Mouse (Mus musculus) thymus, postnatal 0 days (tissue): Measurements from ENCODE around the gene Gm49392. TPM values are rescaled to one million over a fixed set of nuclear protein-coding genes. Genes with fewer than 3 reads are reported as not detected.
A peak's percentile ranks its signal among the peaks of the same experiment; 100 is the strongest.
"Not testable (repeated sequence)": the region's sequence is repeated elsewhere in the genome, so short reads cannot be mapped to it uniquely, and the experiment has no call there.

Experiments
- DNase-seq: peaks from one replicate; pipeline ENCODE4 v3.0.0-alpha.2; 2015; ENCODE audit warnings: low spot score
- polyA plus RNA-seq: library from polyadenylated mRNA; unstranded; fragments of >200 nt; fragmentation: Nextera tagmentation; extraction: Ambion mirVana; gene quantifications from 2 replicates; pipeline ENCODE4 v1.2.1, GENCODE M21; 2015

Gene Gm49392
- polyA plus RNA-seq, result 0.61 TPM in 1 of 2 replicates, not detected in the other

DNA sequence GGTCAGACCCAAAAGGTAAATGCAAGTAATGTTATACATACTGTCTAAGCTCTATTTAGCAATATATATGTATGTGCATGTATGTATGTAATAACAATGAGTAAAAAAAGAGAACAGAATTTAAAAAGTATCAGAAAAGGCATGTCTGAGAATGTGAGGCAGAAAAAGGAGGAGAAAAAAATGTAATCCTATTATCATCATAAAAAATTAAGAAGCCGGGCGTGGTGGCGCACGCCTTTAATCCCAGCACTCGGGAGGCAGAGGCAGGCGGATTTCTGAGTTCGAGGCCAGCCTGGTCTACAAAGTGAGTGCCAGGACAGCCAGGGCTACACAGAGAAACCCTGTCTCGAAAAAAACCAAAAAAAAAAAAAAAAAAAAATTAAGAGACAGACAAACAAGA is at the start of gene Gm49392:
Gene Gm49392 (minus strand): TSS at position 101 of the 400 bp plus-strand sequence.
- not testable (repeated sequence) for DNase-seq

- not testable (repeated sequence) for DNase-seq
Observed at GRCm38 (mm10) chr13:60941884-60942283, 45.2 kb upstream of the Gm49392 start, which contains the start of gene Tpbpa. Gene Tpbpa (minus strand): TSS chr13:60941984.

- DNase-seq, result peak; percentile 35
Observed at GRCm38 (mm10) chr13:60936500-60936901, 39.8 kb upstream of the Gm49392 start, which contains the start of the genes Gm49391 and Ctla2a. Gene Gm49391 (minus strand): TSS chr13:60936571. Gene Ctla2a (minus strand): TSS chr13:60936625.

GRCm38 (mm10) chr13:60935490-60935889 is 38.8 kb upstream of the Gm49392 start, which contains the start of gene Gm49393:
Gene Gm49393 (minus strand): TSS chr13:60935590.
- DNase-seq, result not testable (repeated sequence)

- DNase-seq, result not testable (repeated sequence)
Observed at GRCm38 (mm10) chr13:60904780-60905179, 8.1 kb upstream of the Gm49392 start, which contains the start of gene Tpbpb. Gene Tpbpb (minus strand): TSS chr13:60904880.

DNA sequence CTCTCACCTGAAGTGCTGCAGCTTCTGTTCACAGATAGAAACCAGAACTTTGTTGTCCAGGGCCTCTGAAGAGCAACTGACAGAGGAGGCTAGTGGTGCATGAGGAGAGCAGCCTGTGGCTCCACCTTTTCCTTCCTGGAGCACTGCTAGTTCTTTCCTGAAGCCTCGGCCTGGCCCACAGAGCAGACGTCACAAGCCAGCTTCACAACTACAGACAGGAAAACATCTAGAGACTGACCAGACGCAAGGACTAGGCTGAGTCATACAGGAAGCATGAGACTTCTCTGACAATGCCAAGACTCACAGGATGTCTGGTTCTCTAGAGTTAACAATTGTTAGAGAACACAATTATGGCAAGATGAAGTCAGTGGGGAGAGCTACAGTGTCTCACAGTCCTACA is 634 bp upstream of the Gm49392 start, which contains the start of gene Ctla2b:
Gene Ctla2b (minus strand): TSS at position 120 of the 400 bp plus-strand sequence.
- peak; percentile 9 for DNase-seq

DNA sequence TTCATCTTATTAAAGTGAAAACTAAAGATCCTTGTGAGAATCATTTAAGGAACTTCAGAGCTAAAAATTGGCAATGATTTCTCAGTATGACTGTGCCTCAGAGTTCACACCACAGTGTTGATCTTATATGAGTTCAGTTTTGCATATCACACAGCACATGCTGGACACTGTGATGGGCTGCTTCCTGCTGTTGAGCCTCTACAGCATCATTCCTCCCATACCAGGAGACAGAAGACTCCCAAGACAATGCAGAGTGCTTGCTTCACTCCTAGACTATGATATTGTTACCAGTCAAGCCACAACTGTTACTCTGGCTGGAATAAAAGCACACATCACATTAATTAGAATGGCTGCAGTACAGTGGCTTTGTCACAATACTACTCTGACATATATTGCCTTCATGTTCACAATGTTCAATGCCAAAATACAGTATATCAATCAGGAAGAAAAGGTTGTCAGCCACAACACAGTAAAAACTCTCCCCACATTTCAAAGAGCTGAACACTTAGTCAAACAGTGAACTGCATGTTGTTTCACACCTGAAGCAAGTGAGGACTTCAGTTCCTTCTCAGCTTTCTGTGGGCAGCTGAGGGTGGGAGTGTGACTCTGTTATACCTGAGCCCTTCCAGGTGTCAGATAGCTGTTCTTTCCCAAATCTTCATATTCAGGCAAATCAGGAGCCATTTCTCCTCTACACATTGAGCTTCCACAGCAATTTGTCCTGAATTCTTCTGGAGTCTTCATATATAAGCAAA is 1.1 kb downstream of the Gm49392 start:
- DNase-seq, result no peak

- DNase-seq, result no peak
Observed at GRCm38 (mm10) chr13:60892301-60892700, 4.4 kb downstream of the Gm49392 start.

DNA sequence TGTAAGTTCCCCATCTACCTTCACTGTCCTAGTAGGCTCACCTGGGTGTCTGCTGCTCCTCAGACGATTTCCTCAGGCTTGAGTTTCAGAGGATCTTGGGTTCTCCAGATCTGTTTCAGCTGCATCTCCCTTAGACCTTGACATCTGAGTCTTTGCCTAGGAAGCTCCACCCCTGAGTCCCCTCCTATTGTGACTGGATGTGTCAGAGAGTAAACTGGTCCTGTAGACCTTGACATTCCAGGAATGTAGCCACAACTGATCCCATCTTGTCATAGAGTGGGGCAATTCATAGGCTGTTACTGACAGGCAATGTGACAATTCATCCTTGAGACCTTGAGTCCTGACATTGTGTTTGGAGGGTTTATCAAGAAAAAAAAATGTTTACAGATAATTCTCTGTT is 32.4 kb downstream of the Gm49392 start, which contains the start of gene 4930486L24Rik:
Gene 4930486L24Rik (minus strand): TSS at position 195 of the 400 bp plus-strand sequence.
- no peak for DNase-seq

DNA sequence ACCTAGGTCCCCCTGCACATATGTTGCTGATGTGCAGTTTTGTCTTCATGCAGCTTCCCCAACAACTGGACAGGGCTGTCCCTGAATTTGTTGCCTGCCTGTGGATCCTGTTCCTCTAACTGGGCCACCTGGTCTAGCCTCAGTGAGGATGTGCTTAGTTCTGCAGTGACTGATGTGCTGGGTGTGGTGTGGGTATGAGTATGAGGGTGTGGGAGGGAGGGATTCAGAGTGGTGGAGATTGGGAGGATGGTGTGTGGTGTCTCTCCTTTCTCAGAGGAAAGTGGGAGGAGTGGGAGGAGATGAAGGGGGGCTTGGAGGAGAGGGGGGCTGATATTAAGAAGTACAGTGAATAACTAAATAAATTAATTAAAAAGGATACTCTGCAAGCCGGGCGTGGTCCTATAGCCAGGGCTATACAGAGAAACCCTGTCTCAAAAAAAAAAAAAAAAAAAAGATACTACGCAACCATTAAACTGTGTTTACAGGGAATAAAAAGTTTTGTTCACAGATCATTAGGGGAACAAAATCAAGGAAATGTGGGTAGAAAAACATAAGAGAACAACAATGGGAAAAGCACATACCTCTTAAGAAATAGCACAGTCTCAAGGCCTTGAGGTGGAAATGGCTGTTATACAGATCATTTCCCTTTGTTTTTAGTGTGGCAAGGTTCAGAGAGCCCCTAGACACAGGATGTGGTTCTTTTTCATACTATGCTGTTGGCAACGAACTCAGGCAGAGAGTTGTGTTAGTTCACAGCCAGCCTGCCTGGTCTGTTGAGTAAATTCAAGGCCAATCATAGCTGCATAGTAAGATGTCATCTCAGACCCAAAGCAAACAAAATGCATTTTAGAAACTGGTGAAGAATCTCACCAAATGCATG is 48.2 kb downstream of the Gm49392 start:
- DNase-seq, result peak; percentile 86

GRCm38 (mm10) chr13:60843153-60843552 is 53.5 kb downstream of the Gm49392 start:
- no peak for DNase-seq

- DNase-seq, result no peak
Observed at GRCm38 (mm10) chr13:60842703-60843102, 54.0 kb downstream of the Gm49392 start.

DNA sequence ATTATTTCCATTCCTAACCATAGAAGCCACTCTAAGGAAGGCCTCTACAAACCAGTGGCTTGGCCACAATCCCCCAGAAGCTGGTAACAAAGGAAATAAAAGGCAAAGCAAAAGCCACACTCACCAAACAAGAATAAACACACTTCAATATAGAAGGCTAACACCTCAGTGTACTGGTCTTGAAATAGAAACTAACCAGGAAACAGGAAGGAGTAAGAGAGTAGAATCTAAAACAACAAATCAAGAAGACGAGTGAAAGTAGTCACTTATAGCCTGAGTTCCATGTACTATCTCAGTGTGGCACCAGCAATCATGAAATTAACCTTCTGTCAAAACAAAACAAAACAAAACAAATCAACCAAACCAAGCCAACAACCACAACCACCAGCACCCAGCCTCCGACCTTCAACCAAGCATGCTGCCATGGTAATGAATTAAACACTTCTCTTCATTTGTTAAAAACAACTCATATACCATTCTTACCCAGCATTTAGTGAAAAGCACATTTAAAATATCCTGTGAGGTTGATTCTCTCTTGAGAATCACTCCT is 57.3 kb downstream of the Gm49392 start:
- DNase-seq, result no peak

DNA sequence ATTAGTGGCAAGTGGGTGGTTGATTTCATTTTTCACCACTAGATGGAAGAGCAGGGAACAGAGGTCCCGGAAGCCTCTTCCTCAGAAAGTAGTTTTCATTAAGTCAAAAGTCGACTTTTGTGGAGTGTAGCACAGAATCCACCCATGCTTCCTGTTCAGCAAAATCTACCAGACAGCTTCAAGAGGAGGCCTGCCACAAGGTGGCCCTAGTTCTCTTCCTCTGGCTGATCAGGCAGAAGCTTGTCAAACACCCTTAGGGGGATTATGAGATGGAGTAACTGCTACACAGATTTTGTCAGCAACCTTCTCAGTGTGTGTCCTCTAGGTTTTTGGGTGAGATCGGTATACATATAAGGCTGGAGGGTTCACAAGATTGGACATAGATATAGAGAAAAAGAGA is 70.6 kb downstream of the Gm49392 start:
- peak; percentile 73 for DNase-seq

GRCm38 (mm10) chr13:60820486-60821175 is 76.1 kb downstream of the Gm49392 start:
- no peak for DNase-seq

GRCm38 (mm10) chr13:60819469-60819868 is 77.2 kb downstream of the Gm49392 start:
- DNase-seq, result peak; percentile 43

- no peak for DNase-seq
Observed at GRCm38 (mm10) chr13:60813722-60814121, 83.0 kb downstream of the Gm49392 start.

DNA sequence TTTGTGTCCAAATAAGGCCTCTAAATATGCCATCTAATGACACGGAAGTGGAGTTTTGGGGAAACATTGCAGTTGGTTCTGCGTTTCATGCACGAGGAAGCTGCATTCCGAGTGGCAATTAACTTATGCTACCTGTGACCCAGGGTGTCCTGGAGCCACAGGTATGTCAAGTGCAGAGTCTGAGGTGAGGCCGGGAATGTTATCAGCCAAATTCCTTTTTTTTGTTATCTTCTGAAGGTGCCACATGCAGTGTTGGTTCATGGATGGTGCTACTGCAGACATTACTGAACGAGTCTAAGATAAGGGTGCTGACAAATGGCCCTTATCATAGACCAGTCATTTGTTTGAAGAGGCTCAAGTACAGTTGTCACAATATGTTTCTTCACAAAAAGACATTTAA is 83.9 kb downstream of the Gm49392 start:
- DNase-seq, result no peak

DNA sequence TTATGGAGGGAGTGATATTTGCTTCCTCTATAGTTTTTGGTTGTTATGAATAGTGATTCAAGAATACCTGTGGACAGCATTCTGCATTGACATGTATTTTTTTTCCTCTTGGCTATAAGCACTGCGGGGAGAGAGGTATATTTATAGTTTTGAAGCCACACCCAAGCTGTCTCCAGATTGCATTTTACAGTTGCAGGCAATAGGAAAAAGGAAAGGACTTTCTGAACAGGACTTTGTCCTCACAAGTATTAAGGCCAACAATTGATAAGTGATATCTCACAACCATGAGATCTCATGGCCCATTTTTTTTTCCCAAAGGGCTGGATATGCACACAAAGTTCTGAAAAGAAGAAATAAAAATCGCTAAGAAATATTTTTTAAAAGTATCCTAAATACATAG is 87.0 kb downstream of the Gm49392 start:
- DNase-seq, result no peak

- no peak for DNase-seq
Observed at GRCm38 (mm10) chr13:60802749-60803148, 93.9 kb downstream of the Gm49392 start, which contains the start of gene Ctsll3. Gene Ctsll3 (minus strand): TSS chr13:60802849.
